Mouse (Mus musculus) embryonic fibroblast, embryonic 13.5 days (primary cell): ENCODE data around the gene Nebl. TPM values are rescaled to one million over a fixed set of nuclear protein-coding genes. Genes with fewer than 3 reads are reported as not detected.

ENCODE experiments used
- H3K27ac ChIP-seq: 2 replicates; pipeline ENCODE4 v1.5.1; 2012; ENCODE audit warnings: low read length, control low read depth, inconsistent platforms; ENCODE audit not compliant: insufficient read depth
- H3K4me1 ChIP-seq: 2 replicates; pipeline ENCODE4 v1.6.1; 2011; ENCODE audit warnings: low read length; ENCODE audit not compliant: control insufficient read depth, insufficient read depth
- H3K4me3 ChIP-seq: 2 replicates; pipeline ENCODE4 v1.5.1; 2011; ENCODE audit warnings: mild to moderate bottlenecking, control low read depth, low read length; ENCODE audit not compliant: insufficient read depth
- CTCF ChIP-seq: IDR thresholded peaks from 2 replicates; pipeline ENCODE4 v1.5.1; 2011; ENCODE audit warnings: mild to moderate bottlenecking, control low read depth, low read length, moderate library complexity, borderline replicate concordance; ENCODE audit not compliant: insufficient read depth
- POLR2A ChIP-seq: IDR thresholded peaks from 2 replicates; pipeline ENCODE4 v1.6.1; 2011; ENCODE audit warnings: low read depth, mild to moderate bottlenecking, control low read depth, low read length, moderate library complexity
- polyA plus RNA-seq: library from polyadenylated mRNA; stranded (reverse); fragments of >200 nt; gene quantifications from 2 replicates; pipeline ENCODE4 v1.2.4, GENCODE M21; 2011; ENCODE audit warnings: low read depth; ENCODE audit not compliant: missing spikeins, insufficient read length

The Nebl gene
- polyA plus RNA-seq, 1 experiment = 1.2 TPM

DNA sequence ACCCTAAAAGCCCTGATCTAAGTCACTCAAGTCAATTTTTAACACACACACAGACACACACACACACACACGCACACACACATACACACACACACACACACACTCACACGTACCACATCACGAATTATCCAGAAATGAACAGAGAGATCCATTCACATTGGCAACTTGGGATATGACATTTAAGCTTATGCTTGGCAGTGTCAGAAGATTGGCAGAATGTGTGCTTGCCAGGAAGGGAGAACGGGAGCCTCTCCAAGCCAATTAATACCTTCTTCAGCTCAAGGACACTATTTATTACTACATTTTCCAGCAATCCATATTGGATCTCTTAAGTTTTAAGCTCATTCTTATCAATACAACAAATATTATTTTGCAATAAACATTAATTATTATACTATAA lies 303.1 kb downstream of the Nebl start:
- no peaks in the 10 kb centered on the region for H3K4me1 ChIP-seq
- TF ChIP-seq CTCF = no peak
- no peak for TF ChIP-seq POLR2A
- H3K27ac ChIP-seq = no peak overlapping the region
- H3K4me3 ChIP-seq = no peak overlapping the region

DNA sequence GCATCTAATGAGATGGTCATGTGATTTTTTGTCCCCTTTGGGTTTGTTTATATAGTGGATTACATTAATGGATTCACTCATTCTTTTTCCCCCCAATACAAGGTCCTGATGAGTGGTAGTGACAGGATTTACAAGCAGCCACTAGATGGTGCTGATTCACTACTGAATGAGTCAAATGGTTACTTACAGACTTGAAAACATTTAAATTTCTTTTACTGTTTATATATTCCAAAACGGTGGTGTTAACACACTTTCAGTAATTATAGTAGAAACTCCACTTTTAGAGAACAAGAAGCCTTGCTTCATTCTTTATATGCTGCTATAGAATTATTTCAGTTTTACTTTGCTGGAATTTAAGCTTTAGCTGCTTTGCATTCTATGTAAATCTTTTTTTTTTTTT lies 308.3 kb downstream of the Nebl start:
- H3K4me1 ChIP-seq = no peaks in the 10 kb centered on the region
- TF ChIP-seq CTCF = no peak
- no peak for TF ChIP-seq POLR2A
- no peak overlapping the region for H3K27ac ChIP-seq
- no peak overlapping the region for H3K4me3 ChIP-seq

GRCm38 (mm10) chr2:17415347-17415746 lies 315.9 kb downstream of the Nebl start:
- H3K4me1 ChIP-seq = no peaks in the 10 kb centered on the region
- no peak overlapping the region for H3K4me3 ChIP-seq
- TF ChIP-seq CTCF = no peak
- TF ChIP-seq POLR2A = no peak
- no peak overlapping the region for H3K27ac ChIP-seq

DNA sequence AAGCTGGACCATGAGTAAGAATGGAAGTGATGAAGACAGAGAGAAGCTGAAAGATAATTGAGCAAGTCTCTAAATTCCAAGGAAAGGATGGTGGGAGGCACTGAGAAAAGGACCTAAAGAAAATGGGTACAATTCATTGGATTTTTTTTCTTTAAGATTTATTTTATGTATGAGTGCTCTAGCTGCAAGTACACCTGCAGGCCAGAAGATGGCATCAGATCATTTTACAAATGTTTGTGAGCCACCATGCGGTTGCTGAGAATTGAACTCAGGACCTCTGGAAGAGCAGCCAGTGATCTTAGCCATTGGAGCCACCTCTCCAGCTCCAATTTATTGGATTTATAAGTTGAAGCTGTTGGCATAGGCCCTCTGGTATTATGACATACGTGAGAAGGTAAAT lies 316.9 kb downstream of the Nebl start:
- Histone ChIP-seq H3K4me3 (no peak overlapping the region), H3K27ac (no peak overlapping the region), H3K4me1 (no peaks in the 10 kb centered on the region)
- TF ChIP-seq CTCF = no peak
- no peak for TF ChIP-seq POLR2A

DNA sequence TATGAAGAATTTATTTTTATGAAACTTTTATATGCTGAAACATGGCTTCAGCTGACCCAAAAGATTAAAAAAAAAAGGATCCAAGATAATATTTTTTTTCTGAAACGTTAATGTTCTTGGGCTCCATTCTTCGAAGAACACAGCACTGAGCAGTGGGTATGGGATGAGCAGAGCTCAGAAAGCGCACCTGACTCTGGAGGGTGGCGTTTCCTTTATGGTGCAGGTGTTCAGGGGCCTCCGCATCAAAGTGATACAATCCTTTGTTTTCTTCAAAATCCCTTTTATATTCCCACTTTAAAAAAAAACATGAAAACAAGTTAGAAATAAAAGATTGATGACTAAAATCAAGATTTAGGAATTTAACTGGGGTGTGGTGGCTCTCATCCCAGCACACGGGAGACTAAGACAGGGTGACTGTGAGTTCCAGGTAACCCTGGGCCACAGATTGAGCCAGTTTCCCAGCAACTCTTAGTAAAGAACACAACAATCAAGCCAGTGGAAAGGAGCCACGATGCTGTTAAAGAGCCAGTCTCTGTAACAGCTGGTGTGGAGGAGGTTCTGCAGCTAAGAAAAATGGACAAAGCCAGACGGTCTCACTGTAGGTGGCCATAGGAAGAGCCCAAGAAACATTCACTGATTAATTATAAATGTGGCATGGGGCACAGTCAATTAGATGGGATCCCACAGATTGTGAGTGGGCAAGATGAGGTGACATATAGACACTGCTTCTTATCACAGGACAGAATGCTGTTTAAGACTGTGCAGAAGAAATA lies 317.6 kb downstream of the Nebl start:
- Histone ChIP-seq H3K4me1 (no peaks in the 10 kb centered on the region), H3K4me3 (no peak overlapping the region), H3K27ac (no peak overlapping the region)
- TF ChIP-seq CTCF = no peak
- no peak for TF ChIP-seq POLR2A

DNA sequence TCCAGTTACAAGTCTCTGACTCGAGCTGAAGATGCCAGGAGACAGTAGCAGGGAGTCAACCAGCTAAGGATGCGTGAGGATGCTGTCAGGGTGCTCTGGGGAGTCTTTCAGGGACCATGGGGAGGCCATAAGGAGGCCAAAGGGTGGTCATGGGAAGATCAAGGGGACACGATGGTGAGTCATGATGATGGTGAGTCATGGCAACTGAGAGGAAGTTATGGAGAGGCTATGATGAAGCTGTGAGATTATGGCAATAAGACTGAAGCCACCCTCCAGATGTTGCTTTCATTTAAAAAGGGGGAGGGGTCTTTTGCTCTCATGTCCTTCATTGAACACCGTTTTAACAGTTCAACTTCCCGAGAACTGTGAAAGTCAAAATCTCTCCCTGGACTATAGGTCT lies 322.0 kb downstream of the Nebl start:
- Histone ChIP-seq H3K4me1 (no peaks in the 10 kb centered on the region), H3K27ac (no peak overlapping the region), H3K4me3 (no peak overlapping the region)
- TF ChIP-seq POLR2A (no peak), CTCF (no peak)

GRCm38 (mm10) chr2:17405899-17406531 lies 325.2 kb downstream of the Nebl start:
- no peak overlapping the region for H3K4me3 ChIP-seq
- no peaks in the 10 kb centered on the region for H3K4me1 ChIP-seq
- no peak overlapping the region for H3K27ac ChIP-seq
- TF ChIP-seq CTCF = no peak
- TF ChIP-seq POLR2A = no peak

DNA sequence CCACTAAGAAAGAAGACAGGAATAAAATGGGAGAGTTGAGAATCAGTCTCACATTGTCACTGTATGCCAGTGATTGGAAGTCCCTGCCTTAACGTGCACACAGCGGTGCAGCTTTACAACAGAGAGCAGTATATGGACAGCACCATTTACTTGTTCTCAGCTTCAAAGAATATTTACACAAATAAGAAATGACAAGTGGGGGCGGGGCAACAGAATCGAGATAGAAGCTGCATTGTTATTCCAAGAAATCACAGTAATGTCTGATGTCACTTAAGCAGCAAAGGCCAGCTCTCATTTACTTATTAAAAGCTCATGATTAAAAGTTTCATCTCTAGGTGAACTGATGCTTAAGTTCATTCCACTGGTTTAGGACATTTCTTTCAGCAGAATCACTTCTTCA lies 328.8 kb downstream of the Nebl start:
- no peak overlapping the region for H3K4me3 ChIP-seq

GRCm38 (mm10) chr2:17396235-17396634 lies 335.0 kb downstream of the Nebl start:
- H3K4me3 ChIP-seq = no peak overlapping the region
- peaks cover 3% of the 10 kb centered on the region; the same call in 1 of the 2 replicates for H3K4me1 ChIP-seq
- no peak for TF ChIP-seq CTCF
- no peak for TF ChIP-seq POLR2A
- H3K27ac ChIP-seq = no peak overlapping the region

More for the DNA sequence above, 328.8 kb downstream of the Nebl start:
- no peak for TF ChIP-seq CTCF
- TF ChIP-seq POLR2A = no peak
- Histone ChIP-seq H3K4me1 (no peaks in the 10 kb centered on the region), H3K27ac (no peak overlapping the region)

DNA sequence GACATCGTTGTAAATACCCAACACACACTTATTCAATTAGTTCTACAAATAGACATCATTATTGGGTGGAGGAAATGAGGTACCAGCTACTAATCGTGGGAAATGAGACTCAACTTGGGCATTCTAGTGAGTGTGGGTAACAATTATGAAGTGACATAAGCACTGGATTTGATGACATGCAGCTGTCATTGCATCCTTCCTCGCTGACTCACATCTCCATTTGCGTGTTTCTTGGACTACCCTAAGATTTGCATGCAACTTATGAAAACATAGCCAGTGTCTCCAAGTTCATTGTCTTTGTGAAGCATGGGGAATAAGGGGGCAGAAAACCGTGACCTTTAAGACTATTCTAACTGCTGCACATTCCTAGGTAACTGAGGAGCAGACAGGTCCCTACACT lies 339.9 kb downstream of the Nebl start:
- no peak for TF ChIP-seq CTCF
- TF ChIP-seq POLR2A = no peak
- Histone ChIP-seq H3K27ac (no peak overlapping the region), H3K4me3 (no peak overlapping the region), H3K4me1 (peaks cover 3% of the 10 kb centered on the region; the same call in 1 of the 2 replicates)
